Mouse (Mus musculus): ENCODE results near the gene Usp9y.
A peak's percentile ranks its signal among the peaks of the same experiment; 100 is the strongest.

Gene Usp9y

GRCm38 (mm10) chrY:1459682-1460081 is at the start of gene Usp9y:
Gene Usp9y (minus strand): TSS chrY:1459782.
- DNase-seq (ENCODE audit: extremely low read depth, low read depth, low spot score): no peak

DNA sequence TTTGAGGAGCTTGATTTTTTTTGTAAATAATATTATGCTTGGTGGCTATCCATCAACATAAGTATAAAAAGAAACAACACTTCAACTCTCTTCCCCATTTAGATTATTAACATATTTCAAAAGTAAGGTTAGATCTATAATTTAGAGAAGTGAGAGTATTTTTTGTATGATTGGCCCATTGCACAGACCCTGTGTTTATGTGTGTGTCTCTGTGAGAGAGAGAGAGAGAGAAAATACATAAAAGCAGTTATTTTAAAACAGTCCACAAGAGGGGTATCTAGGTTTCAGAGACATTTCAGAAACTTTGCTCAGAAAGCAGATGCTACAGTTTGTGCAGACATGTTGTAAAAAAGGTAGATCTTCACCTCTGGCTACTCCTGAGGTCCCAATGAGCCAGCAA is 165.9 kb downstream of the Usp9y start:
- no peak for DNase-seq (ENCODE audit: extremely low read depth, low read depth, low spot score)

- DNase-seq (ENCODE audit: extremely low read depth, low read depth, low spot score): peak; percentile 43
Measured at GRCm38 (mm10) chrY:1286171-1286795, 173.3 kb downstream of the Usp9y start, which contains the start of gene Ddx3y. Gene Ddx3y (minus strand): TSS chrY:1286629.

DNA sequence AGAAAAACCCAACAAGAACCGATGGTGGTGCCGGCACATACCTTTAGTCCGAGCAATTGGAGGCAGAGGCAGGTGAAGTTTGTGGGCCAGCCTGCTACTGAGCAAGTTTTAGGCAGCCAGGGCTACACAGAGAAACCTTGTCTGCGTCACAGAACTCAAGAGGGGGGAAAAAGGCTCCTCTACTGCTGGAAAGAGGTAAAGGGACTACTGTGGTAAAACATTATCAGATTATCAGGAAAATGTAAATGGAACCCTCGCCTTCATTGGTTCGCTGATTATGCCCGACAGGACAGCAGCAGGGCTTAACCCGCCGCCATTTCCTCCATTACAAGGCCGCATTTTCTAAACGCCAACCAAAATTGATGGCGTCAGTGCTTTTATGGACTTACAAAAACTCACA is 173.8 kb downstream of the Usp9y start:
- no peak for DNase-seq (ENCODE audit: extremely low read depth, low read depth, low spot score)

All from fat pad, adult 2 months (tissue).